Mouse (Mus musculus) testis, adult 2 months (tissue): ENCODE data around the gene Trim11. TPM values are rescaled to one million over a fixed set of nuclear protein-coding genes. Genes with fewer than 3 reads are reported as not detected.
A peak's percentile ranks its signal among the peaks of the same experiment; 100 is the strongest.

ENCODE experiments used
- H3K27ac ChIP-seq: fragments of 200-500 bp; 2 replicates; pipeline ENCODE4 v1.5.1; 2012; ENCODE audit warnings: low read depth, low read length; ENCODE audit not compliant: control insufficient read depth, insufficient read depth
- H3K27me3 ChIP-seq: fragments of 200-500 bp; 2 replicates; pipeline ENCODE4 v1.6.1; 2012; ENCODE audit warnings: mild to moderate bottlenecking, low read length, moderate library complexity; ENCODE audit not compliant: control insufficient read depth, insufficient read depth
- H3K36me3 ChIP-seq: fragments of 200-500 bp; 2 replicates; pipeline ENCODE4 v1.6.1; 2012; ENCODE audit warnings: mild to moderate bottlenecking, low read length; ENCODE audit not compliant: control insufficient read depth, insufficient read depth
- H3K4me1 ChIP-seq: fragments of 200-500 bp; 2 replicates; pipeline ENCODE4 v1.6.1; 2012; ENCODE audit warnings: low read length; ENCODE audit not compliant: control insufficient read depth, insufficient read depth
- H3K4me3 ChIP-seq: fragments of 200-500 bp; 2 replicates; pipeline ENCODE4 v1.5.1; 2012; ENCODE audit warnings: low read depth, mild to moderate bottlenecking, low read length, moderate library complexity, mixed read lengths; ENCODE audit not compliant: control insufficient read depth
- CTCF ChIP-seq: fragments of 200-500 bp; IDR thresholded peaks from 2 replicates; pipeline ENCODE4 v1.5.1; 2012; ENCODE audit warnings: low read depth, mild to moderate bottlenecking, inconsistent platforms, low read length, moderate library complexity; ENCODE audit not compliant: control insufficient read depth, insufficient read depth, insufficient replicate concordance
- POLR2A ChIP-seq: fragments of 200-500 bp; IDR thresholded peaks from 2 replicates; pipeline ENCODE4 v1.6.1; 2012; ENCODE audit warnings: low read depth, mild to moderate bottlenecking, inconsistent platforms, low read length, moderate library complexity; ENCODE audit not compliant: control insufficient read depth
- polyA plus RNA-seq: library from polyadenylated mRNA; depleted of rRNA; stranded (reverse); fragments of >200 nt; gene quantifications from 2 replicates; pipeline ENCODE4 v1.2.3, GENCODE M21; 2012; rRNA removed

Gene Trim11
- 44.1 and 48.9 TPM in 2 replicates for polyA plus RNA-seq

DNA sequence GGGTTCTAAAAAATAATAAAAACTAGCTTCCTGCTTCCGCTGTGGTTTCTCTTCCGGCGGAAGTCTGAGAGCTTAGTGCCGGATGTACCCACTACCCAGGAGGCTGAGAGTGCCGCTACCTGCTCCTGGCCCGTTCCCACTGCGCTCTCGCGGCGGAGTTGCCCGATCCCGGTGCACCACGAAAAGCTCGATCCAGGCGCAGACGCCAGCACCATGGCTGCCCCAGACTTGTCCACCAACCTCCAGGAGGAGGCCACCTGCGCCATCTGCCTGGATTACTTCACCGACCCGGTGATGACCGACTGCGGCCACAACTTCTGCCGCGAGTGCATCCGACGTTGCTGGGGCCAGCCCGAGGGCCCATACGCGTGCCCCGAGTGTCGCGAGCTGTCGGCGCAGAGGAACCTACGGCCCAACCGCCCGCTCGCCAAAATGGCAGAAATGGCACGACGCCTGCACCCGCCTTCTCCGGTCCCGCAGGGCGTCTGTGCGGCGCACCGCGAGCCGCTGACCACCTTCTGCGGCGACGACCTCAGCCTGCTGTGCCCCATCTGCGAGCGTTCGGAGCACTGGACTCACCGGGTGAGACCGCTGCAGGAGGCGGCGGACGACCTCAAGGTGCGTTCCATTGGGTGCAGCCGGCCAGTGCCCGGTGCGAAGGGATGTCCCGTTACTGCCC, at the start of gene Trim11:
Gene Trim11, plus strand, starts transcription at position 67 of the 679 bp plus-strand sequence.
- H3K27me3 ChIP-seq: no peaks in the 10 kb centered on the region
- peaks cover 3% of the 10 kb centered on the region for H3K36me3 ChIP-seq
- H3K4me3 ChIP-seq: peak within 1 kb of the TSS; percentile 94
- peaks cover 22% of the 10 kb centered on the region for H3K4me1 ChIP-seq
- TF ChIP-seq CTCF (no peak), POLR2A (peak; percentile 48)
- H3K27ac ChIP-seq: peak within 1 kb of the TSS; percentile 88

DNA sequence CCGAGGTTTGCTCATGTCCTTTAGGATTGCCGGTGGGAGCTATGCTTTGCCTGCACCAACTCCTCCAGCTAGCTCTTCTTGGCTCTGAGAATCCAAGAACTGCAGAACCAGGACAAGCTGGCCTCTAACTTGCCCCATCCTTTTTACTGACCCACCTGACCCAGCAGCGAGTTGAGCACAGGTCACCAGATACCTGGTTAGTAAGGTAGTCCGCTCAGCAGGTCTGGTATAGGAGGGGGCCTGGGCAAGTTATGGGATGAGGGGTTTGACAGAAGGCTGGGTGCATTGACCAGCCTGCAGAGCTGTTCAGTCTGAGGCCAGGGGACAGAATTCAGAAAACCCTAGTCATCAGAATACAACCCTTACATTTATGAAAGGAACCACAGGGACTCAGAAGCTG, 48.8 kb upstream of the Trim11 start:
- no peak overlapping the region for H3K4me3 ChIP-seq
- peaks cover 2% of the 10 kb centered on the region for H3K36me3 ChIP-seq
- no peaks in the 10 kb centered on the region for H3K27me3 ChIP-seq
- peaks cover 14% of the 10 kb centered on the region for H3K4me1 ChIP-seq
- H3K27ac ChIP-seq: no peak overlapping the region
- no peak for TF ChIP-seq POLR2A

GRCm38 (mm10) chr11:58929641-58930040, 48.3 kb upstream of the Trim11 start:
- TF ChIP-seq POLR2A (no peak), CTCF (no peak)

DNA sequence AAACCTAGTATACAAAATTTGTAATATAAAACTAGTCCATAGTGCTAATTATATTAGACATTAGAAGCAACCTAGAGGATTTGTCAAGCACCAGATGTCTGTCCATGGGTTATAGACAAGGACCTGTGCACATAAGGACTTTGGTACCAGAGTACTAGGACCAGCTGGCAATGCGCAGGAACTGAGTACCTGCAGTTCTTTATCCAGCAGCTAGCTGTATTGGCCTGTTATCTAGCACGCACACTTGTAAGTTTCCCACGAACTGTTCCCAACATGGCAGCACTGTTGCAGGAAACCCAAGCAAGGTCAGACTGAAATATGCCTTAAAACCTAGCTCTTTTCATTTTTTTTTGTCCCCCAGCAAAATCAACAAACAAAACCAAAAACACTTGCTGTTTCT, 47.6 kb upstream of the Trim11 start:
- H3K4me3 ChIP-seq: no peak overlapping the region
- H3K27ac ChIP-seq: no peak overlapping the region
- no peaks in the 10 kb centered on the region for H3K27me3 ChIP-seq
- peaks cover 14% of the 10 kb centered on the region for H3K4me1 ChIP-seq
- TF ChIP-seq CTCF (no peak), POLR2A (no peak)
- peaks cover 2% of the 10 kb centered on the region for H3K36me3 ChIP-seq

More at GRCm38 (mm10) chr11:58929641-58930040, 48.3 kb upstream of the Trim11 start:
- Histone ChIP-seq H3K4me3 (no peak overlapping the region), H3K27ac (no peak overlapping the region), H3K27me3 (no peaks in the 10 kb centered on the region), H3K36me3 (peaks cover 2% of the 10 kb centered on the region), H3K4me1 (peaks cover 14% of the 10 kb centered on the region)

DNA sequence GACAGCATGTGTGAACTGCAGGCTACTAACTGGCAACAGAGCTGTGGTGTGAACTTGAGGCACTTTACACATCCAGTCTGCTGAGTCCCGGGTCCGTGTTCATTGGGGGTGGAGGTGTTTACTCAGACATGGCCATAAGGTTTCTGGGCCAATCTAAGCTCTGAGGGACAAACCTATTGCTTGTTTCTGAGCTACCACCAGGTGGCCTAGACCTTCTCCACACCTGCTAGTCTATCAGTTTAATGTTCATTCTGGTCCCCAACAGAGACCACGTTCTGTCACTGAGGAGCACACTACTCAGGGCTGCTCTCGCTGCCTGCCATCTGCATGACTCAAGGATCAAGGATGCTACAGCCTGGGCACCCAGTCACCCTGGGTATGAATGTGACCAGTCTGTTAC, 46.3 kb upstream of the Trim11 start:
- Histone ChIP-seq H3K4me3 (no peak overlapping the region), H3K27me3 (no peaks in the 10 kb centered on the region), H3K36me3 (peaks cover 2% of the 10 kb centered on the region), H3K27ac (no peak overlapping the region), H3K4me1 (peaks cover 14% of the 10 kb centered on the region)
- TF ChIP-seq POLR2A (no peak), CTCF (no peak)

DNA sequence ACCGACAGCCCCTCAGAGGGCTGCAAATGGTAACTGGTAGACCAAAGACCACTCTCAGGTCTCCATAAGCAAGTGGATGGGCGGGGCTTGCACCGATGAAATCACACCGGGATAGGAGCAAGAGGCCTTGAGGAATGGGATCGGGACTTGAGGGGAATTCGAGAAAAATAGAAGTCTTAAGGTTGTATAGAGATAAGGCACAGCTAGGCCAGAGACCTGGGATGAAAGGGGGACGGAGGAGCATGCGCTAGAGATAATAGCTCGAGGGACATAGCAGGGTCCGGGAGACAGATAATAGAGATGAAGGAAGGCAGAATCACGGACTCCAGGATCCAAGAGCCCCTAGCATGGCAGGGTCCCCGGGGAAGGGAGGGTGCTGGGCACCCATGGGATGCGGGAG, 40.0 kb upstream of the Trim11 start:
- Histone ChIP-seq H3K4me3 (peak overlapping the region; percentile 85), H3K27me3 (no peaks in the 10 kb centered on the region), H3K4me1 (peaks cover 11% of the 10 kb centered on the region), H3K27ac (peak overlapping the region; percentile 82; the same call in 1 of the 2 replicates), H3K36me3 (peaks cover 1% of the 10 kb centered on the region)
- TF ChIP-seq POLR2A (no peak), CTCF (no peak)

- Histone ChIP-seq H3K27me3 (no peaks in the 10 kb centered on the region), H3K4me1 (peaks cover 11% of the 10 kb centered on the region), H3K27ac (peak within 1 kb of the TSS; percentile 82), H3K4me3 (peak within 1 kb of the TSS; percentile 85), H3K36me3 (no peaks in the 10 kb centered on the region; the same call in 1 of the 2 replicates)
- TF ChIP-seq CTCF: no peak
- peak; percentile 88 for TF ChIP-seq POLR2A
Measured at GRCm38 (mm10) chr11:58938322-58939087, 39.4 kb upstream of the Trim11 start, which contains the start of gene Rnf187. TSS of gene Rnf187 (minus strand) at chr11:58938916.
